Mouse (Mus musculus) natural killer cell, adult 2 months (primary cell): ENCODE data around the gene Card10.

Experiments
- DNase-seq, 2 experiments: peaks; one replicate each; pipeline ENCODE4 v3.0.0; 2022; ENCODE audit warnings: low spot score in 2 of 2

Gene Card10

DNA sequence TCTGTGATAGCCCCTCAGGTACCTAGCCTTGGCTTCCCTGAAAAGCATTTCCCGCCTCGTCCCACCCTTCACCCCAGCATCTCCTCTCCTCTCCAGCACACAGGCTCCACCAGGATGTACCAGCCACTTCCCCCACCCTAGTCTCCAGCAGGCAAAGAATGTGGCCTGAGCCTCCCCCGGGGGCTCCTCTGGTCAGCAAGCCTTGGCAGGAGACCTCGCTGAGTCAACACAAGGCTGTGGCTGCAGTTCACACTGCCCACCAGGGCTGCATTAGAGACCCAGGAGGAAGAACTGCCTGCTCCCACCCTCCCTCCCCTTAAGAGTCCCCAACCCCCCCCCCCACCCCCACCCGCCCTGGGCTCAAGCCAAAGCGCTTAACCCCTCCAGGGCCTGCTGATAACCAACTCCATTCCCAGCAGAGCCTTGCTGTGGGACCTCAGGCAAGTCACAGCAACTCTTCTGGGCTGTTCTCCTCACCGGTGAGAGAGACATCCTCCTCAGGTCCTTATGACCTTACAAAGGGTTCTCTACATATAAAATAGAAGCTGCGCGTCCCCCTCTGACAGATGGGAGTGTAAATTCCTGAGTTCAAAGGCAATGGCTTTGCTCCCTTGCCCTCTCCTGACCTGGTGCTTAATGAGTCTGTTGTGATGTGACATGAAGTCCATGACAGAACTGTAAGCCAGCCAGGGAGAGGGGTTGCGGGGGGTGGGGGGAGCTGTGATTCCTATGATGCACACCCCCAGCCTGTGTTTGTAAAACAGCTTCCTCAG is 31.6 kb upstream of the Card10 start:
- DNase-seq = no peak

DNA sequence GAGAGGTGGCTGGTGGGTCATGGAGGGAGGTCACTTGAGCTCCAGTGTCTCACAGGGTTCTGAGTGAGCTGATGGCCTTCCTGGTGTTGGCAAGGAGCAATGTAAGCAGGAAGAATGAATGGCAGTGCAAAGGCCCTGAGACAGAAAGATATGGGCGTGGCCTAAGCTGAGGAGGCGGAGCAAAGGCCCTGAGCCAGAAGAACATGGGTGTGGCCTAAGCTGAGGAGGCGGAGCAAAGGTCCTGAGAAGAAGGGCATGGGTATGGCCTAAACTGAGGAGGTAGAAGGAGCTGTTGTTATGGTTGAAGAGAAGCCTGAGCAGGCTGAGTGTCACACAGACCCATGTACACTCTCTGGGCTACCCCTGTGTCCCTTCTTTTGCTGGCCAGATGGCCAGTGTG is 30.7 kb upstream of the Card10 start:
- no peak for DNase-seq

DNA sequence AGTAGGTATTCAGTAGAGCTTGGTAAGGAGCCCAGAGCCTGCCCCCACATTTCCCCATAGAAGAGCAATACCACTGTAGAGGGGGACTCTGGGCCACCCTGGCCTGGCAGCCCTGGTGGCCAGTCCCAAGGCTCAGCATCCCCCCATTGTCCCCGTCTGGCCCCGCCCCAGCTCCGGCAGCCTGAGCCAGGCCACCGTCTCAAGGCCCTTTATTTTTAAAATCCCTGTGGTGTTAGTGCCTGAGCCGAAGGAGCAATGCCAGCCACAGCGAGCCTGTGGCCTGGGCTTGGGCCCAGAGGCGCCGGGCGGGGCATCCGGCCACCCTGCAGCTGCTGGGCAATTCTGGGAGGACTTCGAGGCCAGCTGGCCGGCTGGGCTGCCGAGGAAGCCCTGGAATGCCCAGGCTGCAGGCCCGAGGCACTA is 29.9 kb upstream of the Card10 start:
- DNase-seq = no peak

DNA sequence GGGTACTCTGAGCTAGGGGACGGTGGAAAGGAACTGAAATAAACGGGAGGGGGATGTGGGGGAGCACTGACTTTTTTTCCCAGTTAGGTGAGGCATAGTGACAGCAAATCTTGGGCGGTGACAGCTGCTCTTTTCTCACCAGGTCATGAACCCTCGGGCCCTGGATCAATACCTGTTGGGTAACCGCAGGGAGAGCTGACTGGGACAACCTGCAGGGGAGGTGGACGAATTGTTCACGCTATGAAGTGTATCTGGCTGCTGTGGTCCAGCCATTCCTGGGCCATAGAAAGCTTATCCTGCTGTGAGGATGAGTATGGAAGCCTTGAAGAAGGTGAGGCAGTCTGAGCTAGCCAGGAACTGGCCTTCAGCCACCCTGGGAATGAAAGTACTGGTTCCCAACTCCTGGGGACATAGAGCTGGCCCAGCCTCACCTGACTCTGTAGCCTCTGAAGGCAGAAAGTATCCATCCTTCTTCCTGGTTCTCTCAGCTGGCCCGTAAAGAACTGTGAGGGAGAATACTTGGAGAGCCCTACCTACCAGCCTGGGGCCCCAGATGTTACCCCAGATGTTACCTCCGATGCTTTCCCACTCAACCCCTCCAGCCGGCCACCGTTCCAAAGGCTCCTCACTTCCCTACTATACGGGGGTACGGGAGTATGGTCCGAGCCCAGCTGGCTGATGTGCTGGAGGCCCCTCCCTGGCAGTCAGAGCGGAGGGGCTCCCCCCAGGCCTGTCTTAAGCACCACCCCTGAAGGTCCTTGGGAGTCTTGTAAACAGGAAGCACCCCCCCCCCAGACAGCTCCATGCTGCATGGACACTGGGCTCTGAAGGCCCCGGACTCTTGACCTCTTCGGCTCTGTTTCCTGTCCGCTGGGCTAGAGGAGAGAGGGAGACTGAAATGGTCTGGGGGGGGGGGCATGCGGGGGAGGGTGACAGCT is 29.1 kb upstream of the Card10 start:
- DNase-seq = no peak

DNA sequence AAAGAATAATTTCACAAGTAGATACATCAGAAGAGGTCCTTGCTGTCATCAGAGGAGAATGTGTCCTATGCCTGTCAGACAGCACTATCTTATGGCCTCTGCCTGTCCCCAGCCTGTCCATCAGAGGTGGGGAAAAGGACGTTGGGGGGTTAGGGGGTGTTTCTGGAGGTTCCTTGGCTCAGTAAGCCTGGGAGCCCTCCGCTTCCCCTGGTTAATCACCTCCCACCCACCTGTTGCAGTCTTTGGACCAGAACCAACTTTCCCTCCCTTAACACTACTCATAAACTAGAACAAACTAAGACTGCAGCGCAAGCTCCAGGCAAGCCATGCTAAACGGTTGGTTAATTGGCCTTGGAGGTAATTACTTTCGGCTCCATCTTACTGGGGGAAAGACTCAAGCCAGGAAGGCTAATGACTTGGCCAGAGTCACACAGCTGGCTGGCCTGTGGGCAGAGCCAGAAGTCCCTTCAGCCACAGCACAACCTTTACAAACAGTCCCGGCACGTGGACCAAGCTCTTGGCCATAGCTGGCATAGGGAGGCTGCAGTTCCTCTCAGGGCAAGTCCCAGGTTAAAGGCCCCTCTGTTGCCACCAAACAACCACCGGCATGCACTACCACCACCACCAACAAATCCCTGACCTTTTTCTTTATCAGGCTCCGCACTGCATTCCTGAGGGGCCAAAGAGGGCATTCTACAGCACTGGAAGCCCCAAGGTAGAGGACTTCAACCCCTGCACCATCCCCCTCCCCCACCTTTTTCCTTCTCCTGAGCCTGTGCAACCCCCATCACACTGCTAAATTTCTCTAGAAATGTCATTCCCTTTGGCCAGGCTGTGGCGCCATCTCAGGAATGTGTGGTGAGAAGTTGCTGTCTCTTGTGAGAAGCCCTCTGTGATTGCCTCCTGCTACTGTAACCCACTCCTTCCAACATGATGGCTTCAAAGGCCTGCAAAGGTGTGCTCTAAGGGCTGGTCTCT is 28.2 kb upstream of the Card10 start:
- DNase-seq = no peak

DNA sequence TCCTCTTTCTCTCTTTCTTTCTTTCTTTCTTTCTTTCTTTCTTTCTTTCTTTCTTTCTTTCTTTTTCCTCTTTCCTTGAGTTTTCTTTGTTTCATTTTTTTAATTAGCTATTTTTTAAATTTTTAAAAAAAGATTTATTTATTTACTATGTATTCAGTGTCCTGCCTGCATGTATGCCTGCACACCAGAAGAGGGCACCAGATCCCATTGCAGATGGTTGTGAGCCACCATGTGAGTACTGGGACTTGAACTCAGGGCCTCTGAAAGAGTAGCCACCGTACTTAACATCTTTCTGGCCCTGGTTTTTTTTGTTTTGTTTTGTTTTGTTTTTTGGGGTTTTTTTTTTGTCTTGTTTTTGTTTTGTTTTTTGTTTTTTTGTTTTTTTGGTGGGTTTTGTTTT is 26.8 kb upstream of the Card10 start:
- DNase-seq = no peak

DNA sequence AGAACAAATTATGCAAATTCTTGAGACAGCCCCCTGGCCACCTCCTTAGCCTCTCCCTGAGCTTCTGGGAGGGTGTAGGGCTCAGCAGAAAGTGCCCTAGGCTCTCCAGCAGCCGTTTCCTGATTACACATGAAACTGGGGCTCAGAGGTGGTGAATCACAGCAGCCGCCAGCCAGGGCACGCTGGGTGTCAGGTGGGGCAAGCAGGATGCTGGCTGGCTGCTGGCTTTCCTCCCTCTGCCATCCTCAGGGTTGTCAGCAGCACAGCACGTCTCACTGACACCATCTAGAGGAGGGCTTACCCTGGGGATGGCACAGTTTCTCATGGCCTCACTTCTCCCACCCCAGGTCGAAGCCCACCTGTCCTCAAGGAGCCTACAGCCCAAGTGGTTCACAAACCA is 25.5 kb upstream of the Card10 start:
- DNase-seq = peak in 1 of 2 experiments; percentile 34

DNA sequence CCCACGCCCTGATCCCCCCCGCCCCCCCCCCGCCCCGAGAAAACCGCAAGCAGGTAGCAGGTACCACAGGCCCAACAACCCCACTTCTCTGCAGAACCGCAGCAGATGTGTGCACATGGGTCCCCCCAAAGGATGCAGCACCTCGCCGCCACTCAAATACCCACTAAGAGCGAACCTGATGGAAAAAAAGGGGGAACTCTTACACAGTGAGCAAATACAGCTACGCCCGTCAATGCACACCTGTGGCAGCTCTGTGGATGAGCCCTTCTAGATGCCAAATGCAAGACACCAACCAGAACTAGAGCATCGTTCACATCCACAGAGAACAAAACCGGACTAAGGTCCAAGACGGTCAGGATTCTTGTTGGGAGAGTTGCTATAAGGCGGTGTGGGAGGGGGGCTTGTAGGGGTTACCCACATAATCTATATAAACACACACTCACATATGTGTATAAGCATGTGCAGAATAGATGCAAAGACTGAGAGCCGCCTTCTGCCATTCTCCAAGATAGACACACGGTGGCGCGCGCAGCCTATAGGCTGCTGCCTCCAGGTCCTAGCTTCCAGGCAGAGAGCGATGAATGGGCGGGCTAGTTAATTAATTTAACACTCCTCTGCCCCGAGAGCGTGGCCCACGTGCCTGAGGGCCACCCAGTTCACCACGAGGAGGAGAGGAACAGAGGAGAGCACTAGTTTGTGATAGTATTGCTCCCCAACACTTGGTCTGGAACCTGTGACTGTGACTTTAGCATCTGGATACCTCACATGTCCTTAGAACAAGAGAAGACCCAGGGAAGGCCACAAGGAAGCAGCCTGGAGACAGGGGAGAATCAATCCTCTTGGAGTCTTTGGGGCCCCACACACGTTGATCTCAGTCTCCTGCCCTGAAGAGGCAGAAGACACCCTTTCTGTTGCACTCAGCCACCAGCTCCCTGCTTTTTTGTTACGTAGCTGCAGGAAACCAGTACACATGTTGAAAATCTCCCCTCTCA is 23.7 kb upstream of the Card10 start:
- DNase-seq = peak; percentile 56 to 57

DNA sequence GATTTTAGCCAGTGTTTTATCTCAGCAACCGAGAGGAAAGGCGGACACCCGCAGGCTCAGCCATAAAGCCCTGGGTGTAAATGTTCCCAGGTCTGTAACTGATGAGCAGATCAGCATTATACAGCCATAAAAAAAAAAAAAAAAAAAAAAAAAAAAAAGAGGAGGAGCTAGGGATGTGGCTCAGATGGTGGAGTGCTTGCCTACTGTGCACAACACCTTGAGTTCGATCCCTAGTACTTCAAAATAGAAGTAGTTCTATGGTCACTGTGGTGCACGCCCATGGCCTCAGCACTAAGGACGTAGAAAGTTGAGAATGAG is 13.2 kb upstream of the Card10 start:
- no peak for DNase-seq

DNA sequence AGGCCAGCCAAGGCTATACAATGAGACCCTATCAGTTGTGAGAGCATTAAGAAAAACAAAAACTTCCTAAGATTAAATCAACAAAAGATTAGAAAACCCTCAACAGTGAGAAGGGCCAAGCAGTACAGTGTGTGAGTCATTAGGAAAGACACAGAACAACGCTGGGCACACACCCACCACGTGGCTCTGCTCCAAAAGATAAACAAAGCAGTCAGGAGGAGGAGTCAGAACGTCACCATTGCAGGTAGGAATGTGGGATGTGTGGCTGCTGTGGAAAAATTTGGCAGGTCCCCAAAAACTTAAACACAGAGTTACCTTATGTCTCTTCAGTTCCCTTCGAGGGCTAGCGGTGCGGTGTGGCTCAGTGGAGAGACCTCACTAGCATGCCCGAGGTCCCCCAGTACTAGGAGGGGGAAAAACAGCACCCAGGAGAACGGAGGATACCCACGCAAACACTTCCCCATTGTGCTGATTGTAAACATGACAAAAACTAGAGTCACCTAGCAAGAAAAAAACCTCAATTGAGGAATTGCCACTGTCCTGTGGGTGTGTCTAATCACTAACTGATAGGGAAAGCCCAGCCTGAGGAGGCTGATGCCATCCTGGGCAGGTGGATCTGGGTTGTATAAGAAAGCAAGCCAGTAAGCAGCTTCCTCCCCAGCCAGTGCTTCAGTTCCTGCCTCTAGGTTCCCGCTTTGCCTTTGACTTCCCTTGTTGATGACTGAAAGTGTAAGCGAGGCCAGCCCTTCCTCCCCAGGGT is 12.7 kb upstream of the Card10 start:
- DNase-seq = no peak

DNA sequence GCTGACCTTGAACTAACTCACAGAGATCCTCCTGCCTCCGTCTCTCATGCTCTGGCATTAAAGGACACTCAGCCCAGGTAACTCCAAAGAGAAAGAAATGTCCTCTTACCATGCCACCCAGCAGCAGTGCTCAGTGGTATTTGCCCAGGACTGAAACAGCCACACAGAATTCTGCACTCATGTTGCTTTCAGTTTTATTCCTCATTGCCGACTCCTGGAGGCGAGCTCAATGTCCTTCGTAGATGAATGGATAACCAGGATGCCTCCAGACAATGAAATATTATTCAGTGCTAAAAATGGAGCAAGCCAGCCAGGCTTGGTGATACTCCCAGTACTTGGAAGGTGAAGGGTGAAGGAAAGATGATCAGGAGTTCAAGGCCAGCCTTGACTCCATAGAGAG is 10.8 kb upstream of the Card10 start:
- no peak for DNase-seq

DNA sequence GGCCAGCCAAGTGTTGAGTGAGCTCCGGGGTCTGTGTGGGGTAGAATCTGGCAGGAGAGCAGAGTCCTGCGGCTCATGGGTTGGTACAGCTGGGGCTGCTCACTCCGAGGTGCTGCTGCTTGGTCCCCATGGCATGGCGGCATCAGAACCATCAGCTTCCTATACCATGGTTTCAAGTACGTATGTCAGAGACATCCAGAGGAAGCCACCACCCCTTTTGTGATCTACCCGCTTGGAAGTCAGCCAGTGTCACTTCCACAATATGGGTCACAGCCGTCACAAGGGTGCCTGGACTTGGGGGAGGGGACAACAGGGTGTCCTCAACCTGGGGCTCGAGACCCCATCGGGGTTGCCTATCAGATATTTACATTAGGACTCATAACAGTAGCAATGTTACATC is 7.3 kb upstream of the Card10 start:
- DNase-seq = peak in 1 of 2 experiments; percentile 9

DNA sequence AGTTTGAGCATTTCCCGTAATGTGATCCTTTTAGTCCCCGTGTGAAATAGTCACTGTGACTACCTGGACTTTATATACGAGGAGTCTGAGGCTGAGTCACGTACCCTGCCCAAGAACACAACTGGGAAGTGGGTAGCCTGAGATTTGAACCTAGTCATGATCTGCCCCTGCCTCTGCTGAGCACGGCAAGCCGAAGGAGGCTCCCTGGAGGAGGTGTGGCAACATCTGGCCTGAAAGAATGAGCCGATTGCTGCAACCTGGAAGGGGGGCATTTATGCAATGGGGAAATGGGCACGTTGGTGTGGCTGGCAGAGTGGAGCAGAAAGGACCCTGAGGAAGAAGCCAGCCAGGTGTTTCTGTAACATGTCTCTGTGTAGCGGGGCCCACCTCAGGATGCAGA is 6.9 kb upstream of the Card10 start:
- no peak for DNase-seq

DNA sequence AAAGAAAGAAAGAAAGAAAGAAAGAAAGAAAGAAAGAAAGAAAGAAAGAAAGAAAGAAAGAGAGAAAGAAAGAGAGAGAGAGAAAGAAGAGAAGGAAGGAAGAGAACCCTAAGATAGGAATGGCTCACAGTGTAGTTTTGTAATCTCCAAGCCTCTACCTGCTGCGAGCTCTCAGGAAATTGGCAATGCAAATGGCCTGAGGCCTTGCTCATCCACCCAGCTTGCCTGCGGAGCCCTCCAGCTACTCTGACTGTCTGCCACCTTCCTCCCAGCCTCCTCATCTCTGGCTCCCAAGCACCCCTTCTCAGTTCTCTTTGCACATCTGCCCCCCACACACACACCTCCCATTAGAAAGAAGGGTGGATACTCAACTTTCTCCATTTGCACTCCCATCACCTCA is 6.1 kb upstream of the Card10 start:
- DNase-seq = no peak

DNA sequence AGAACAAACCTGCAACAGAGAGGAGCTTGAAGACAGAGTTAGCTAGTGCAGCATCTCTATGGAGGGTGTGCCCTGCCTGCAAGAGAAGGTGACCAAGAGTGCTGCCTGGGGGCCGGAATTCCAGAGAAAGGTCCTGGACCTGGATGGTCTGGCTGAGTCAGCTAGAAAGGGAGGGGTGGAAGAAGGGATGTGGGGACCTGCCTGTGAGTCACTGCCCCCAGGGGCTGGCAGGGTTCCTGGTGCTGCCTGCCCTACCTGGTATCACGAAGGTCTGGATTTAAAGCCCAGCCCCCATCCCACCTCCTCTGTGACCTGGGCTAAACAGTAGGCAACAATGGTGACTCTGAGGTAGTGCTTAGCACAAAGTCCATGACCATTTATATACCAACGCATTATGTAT is 4.3 kb upstream of the Card10 start:
- DNase-seq = no peak

DNA sequence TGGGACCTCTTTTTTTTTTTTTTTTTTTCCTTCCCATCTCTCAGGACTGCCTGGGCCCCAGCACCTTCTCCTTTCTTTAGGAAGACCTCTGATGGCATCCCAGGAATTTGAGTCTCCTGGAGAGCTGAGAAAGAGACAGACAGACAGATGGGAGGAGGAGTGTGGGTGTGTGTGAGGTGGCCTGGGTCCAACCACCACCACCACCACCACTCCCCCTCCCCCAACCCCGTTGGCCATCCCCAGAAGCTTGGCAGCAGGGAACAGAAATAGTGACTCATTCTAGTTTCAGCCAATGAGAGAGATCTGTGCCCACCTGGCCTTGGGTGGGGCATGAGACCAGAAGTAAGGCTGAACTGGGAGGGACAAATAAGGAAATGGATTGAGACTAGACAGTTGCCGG is 3.8 kb upstream of the Card10 start:
- no peak for DNase-seq

DNA sequence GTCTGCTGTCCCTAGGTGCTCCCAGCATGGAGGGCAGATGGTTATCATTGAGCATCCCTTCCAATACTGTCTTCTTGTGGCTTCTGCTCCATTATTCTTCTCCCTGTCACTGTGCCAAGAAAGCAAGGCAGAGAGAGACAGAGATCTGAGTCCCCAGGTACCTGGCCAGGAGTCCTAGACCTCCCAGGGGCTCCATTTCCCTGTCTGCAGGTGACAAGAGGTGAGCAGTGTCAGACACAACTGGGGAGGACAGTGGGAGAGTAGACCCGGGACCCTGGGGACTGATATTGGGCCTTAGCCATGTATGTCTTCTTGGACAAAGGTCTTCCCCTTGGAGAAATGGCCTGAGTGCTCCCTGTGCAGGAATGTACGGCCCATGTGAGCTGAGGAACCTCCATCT is 2.5 kb upstream of the Card10 start:
- DNase-seq = no peak

DNA sequence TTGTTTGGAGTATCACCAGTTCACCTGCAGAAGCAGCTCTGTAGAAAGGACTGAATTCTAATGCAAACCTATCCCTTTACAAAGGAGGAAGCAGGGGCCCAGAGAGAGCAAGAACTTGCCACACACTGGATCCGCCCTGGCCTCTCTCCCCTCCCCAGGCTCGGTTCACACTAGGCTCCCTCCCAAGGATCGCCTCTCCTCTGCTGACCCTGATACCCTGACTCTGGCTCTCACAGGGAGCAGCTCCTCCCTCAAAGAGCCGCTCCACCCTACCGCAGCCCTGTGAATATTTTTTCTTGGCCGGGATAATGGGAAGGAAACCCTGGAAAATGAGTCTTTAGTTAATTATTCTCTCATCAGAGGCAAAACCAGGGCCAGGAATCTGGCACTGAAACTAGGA is 1.5 kb upstream of the Card10 start:
- no peak for DNase-seq

DNA sequence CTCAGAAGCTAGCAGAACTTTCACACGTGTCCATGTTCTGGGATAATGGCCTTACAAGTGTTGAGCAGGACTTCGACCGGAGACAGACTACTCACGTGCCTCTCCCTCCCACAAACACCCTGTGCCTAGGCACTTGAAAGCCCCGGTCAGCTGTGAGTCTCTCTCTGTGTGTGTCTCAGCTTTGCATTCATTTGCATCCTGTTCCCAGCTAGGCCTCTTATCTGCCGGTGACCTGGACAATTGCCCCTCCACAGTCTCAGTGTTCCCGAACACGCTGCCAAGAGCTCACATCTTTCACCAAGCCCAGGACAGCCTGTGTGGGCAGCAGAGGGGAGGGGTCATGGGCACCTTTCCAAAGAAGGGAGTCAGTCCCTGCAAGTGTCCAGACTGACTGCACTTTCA is 658 bp upstream of the Card10 start:
- no peak for DNase-seq
